Mouse (Mus musculus): ENCODE measurements around the gene Eln.

DNA sequence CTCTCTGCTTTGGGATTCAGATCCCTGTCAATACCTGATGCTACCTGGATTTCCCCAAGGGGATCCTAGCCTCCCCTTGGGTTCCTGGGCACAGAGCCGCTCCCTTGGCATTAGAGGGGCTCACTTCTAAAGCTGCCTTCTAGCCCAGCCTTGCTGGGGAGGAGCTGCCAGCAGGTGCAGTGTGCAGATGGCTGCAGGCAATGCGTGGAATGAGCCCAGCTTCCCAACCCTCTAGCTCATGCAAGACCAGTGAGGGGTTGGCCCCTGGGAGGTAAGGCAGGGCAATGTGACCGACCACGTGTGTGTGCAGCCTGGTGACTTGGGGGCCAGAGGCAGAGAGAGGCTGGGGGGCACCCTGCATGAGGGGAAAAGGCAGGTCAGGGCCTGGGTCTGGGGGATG lies 90.4 kb downstream of the Eln start:
- TF ChIP-seq CTCF (IDR thresholded peaks at IDR 0.05; ENCODE audit: borderline replicate concordance, control insufficient read depth, extremely low read depth, insufficient read depth, low read length, poor library complexity) (no peak), POLR2A (IDR thresholded peaks at IDR 0.05; ENCODE audit: control insufficient read depth, extremely low read depth, insufficient read depth, low read length, poor library complexity) (no peak)
